Mouse (Mus musculus): ENCODE measurements around the gene Adora1.

- TF ChIP-seq CTCF (IDR thresholded peaks at IDR 0.05; ENCODE audit: low read depth, low read length) (no peak), POLR2A (IDR thresholded peaks at IDR 0.05; ENCODE audit: extremely low read depth, insufficient read depth, low read length) (no peak)
These were observed 20.2 kb downstream of the Adora1 start for GRCm38 (mm10) chr1:134215059-134215458.

Data from liver, adult 2 months (tissue).